Mouse (Mus musculus): ENCODE results near the gene Pak6. TPM values are rescaled to one million over a fixed set of nuclear protein-coding genes. Genes with fewer than 3 reads are reported as not detected.
A peak's percentile ranks its signal among the peaks of the same experiment; 100 is the strongest.

Pak6 gene
- 8.3 and 8.6 TPM in 2 replicates for polyA plus RNA-seq (2014; fragmentation: Nextera tagmentation; extraction: Ambion mirVana)

DNA sequence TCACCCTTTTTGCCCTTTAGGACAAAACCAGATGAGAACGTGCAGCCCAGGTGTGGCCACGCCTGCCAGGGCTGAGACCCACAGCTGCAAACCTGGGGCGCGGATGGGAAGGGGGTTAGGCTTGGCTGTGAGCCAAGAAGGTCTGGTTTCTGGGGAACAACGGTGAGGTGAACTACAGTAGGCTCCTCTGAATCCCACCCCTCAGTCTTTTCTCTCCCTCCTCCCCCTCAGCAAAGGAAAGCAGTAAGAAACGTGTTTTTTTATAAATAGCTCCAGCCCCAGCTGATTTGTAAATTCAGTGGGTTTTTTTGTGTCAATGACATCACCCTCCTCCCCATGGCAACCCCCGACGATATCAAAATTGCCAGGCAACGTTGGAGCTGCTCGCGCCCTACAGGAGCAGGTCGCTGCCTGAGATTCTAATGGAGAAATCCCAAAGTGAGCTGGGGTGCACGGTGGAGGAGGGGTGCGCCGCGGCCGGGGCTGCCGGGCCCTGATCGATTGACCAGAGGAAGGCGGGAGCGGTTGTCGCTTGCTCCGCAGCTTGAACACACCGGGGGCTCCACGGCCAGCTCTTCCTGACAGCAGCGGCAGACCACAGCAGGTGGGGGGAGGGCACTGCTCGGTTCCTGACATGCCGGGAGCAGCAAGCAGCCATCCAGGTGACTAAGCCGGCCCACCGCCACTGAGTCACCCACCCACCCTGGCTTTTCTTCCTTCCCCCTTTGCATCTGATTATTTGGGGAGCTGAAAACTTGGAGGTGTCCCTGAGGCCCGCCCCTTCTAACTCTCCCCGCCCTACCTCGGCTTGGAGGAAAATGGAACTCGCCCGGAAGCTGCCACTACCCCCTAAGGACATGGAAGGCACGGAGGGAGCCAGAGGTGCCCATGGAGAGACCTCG is at the start of gene Pak6:
Gene Pak6, plus strand, starts transcription at position 402 of the 902 bp plus-strand sequence.
- Histone ChIP-seq H3K9me3 (ENCODE audit: control insufficient read depth, low read length) (no peaks in the 10 kb centered on the region), H3K4me1 (ENCODE audit: control insufficient read depth in 2 of 2, insufficient read depth in 2 of 2, low read length in 2 of 2) (peaks cover 52 to 65% of the 10 kb centered on the region in 2 experiments), H3K4me2 (ENCODE audit: low read length) (peak within 1 kb of the TSS; percentile 80), H3K36me3 (ENCODE audit: control insufficient read depth, insufficient read depth, low read length) (no peaks in the 10 kb centered on the region), H3K4me3 (ENCODE audit: control insufficient read depth in 1 of 2, insufficient read depth in 1 of 2, low read depth in 1 of 2, low read length in 2 of 2) (peak within 1 kb of the TSS; percentile 50 to 60), H3K27me3 (ENCODE audit: control insufficient read depth, insufficient read depth, low read length) (no peaks in the 10 kb centered on the region), H3K27ac (replicated peaks in 1 of 2; ENCODE audit: control insufficient read depth in 1 of 2, insufficient read depth in 1 of 2, low read depth in 2 of 2, low read length in 2 of 2) (peak within 1 kb of the TSS in 1 of 2 experiments; percentile 56; a peak in 2 of 4 replicates), H3K9ac (ENCODE audit: low read length) (peak within 1 kb of the TSS; percentile 73)
- WGBS = 2% methylated on average over 37 of the region's 37 CpGs
- no peak; the same call in 1 of the 2 replicates for ATAC-seq (ENCODE audit: insufficient number of reproducible peaks, insufficient read depth, low FRiP score, low read depth)

DNA sequence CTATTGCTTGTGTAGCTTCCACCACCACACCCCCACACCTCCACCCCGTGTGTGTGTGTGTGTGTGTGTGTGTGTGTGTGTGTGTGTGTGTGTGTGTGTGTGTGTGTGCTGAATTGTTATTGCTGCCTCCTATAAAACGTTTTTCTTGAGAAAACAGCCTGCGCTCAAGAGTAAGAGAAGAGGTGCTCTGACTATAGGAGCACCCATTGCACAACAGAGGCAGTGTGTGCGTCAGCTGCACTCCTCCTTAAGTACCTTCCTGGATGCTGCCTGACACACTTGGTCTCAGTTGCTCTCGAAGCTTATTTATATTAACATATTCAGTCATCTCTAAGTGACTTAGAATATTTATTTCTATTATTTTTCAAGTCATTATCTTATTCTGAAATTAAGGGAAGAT is 45.1 kb upstream of the Pak6 start:
- Histone ChIP-seq H3K4me2 (ENCODE audit: low read length) (no peak overlapping the region), H3K27ac (replicated peaks in 1 of 2; ENCODE audit: control insufficient read depth in 1 of 2, insufficient read depth in 1 of 2, low read depth in 2 of 2, low read length in 2 of 2) (no peak overlapping the region), H3K36me3 (ENCODE audit: control insufficient read depth, insufficient read depth, low read length) (peaks cover 100% of the 10 kb centered on the region), H3K9ac (ENCODE audit: low read length) (no peak overlapping the region), H3K4me3 (ENCODE audit: control insufficient read depth in 1 of 2, insufficient read depth in 1 of 2, low read depth in 1 of 2, low read length in 2 of 2) (no peak overlapping the region), H3K27me3 (ENCODE audit: control insufficient read depth, insufficient read depth, low read length) (no peaks in the 10 kb centered on the region), H3K9me3 (ENCODE audit: control insufficient read depth, low read length) (no peaks in the 10 kb centered on the region), H3K4me1 (ENCODE audit: control insufficient read depth in 2 of 2, insufficient read depth in 2 of 2, low read length in 2 of 2) (no peaks in the 10 kb centered on the region)
- no peak for ATAC-seq (ENCODE audit: insufficient number of reproducible peaks, insufficient read depth, low FRiP score, low read depth)
- 86% methylated on average over 5 of the region's 5 CpGs for WGBS

- Histone ChIP-seq H3K4me2 (ENCODE audit: low read length) (no peak overlapping the region), H3K27me3 (ENCODE audit: control insufficient read depth, insufficient read depth, low read length) (no peaks in the 10 kb centered on the region), H3K36me3 (ENCODE audit: control insufficient read depth, insufficient read depth, low read length) (peaks cover 99% of the 10 kb centered on the region), H3K27ac (replicated peaks in 1 of 2; ENCODE audit: control insufficient read depth in 1 of 2, insufficient read depth in 1 of 2, low read depth in 2 of 2, low read length in 2 of 2) (no peak overlapping the region), H3K9ac (ENCODE audit: low read length) (no peak overlapping the region), H3K4me3 (ENCODE audit: control insufficient read depth in 1 of 2, insufficient read depth in 1 of 2, low read depth in 1 of 2, low read length in 2 of 2) (no peak overlapping the region), H3K4me1 (ENCODE audit: control insufficient read depth in 2 of 2, insufficient read depth in 2 of 2, low read length in 2 of 2) (no peaks in the 10 kb centered on the region), H3K9me3 (ENCODE audit: control insufficient read depth, low read length) (no peaks in the 10 kb centered on the region)
- ATAC-seq (ENCODE audit: insufficient number of reproducible peaks, insufficient read depth, low FRiP score, low read depth) = no peak
- WGBS = 74% methylated on average over 2 of the region's 2 CpGs
Observed at GRCm38 (mm10) chr2:118620101-118620500, 43.0 kb upstream of the Pak6 start.

GRCm38 (mm10) chr2:118620608-118621007 is 42.5 kb upstream of the Pak6 start:
- Histone ChIP-seq H3K4me3 (ENCODE audit: control insufficient read depth in 1 of 2, insufficient read depth in 1 of 2, low read depth in 1 of 2, low read length in 2 of 2) (no peak overlapping the region), H3K4me2 (ENCODE audit: low read length) (no peak overlapping the region), H3K9ac (ENCODE audit: low read length) (no peak overlapping the region), H3K4me1 (ENCODE audit: control insufficient read depth in 2 of 2, insufficient read depth in 2 of 2, low read length in 2 of 2) (no peaks in the 10 kb centered on the region), H3K9me3 (ENCODE audit: control insufficient read depth, low read length) (no peaks in the 10 kb centered on the region), H3K27ac (replicated peaks in 1 of 2; ENCODE audit: control insufficient read depth in 1 of 2, insufficient read depth in 1 of 2, low read depth in 2 of 2, low read length in 2 of 2) (no peak overlapping the region), H3K36me3 (ENCODE audit: control insufficient read depth, insufficient read depth, low read length) (peaks cover 98% of the 10 kb centered on the region), H3K27me3 (ENCODE audit: control insufficient read depth, insufficient read depth, low read length) (no peaks in the 10 kb centered on the region)
- WGBS = 89% methylated on average over 8 of the region's 8 CpGs
- no peak for ATAC-seq (ENCODE audit: insufficient number of reproducible peaks, insufficient read depth, low FRiP score, low read depth)

GRCm38 (mm10) chr2:118629276-118629675 is 33.8 kb upstream of the Pak6 start:
- no peaks in the 10 kb centered on the region; a peak in 1 of 4 replicates for H3K4me1 ChIP-seq (ENCODE audit: control insufficient read depth in 2 of 2, insufficient read depth in 2 of 2, low read length in 2 of 2)
- H3K36me3 ChIP-seq (ENCODE audit: control insufficient read depth, insufficient read depth, low read length) = peaks cover 95% of the 10 kb centered on the region
- no peak overlapping the region for H3K9ac ChIP-seq (ENCODE audit: low read length)
- H3K27ac ChIP-seq (replicated peaks in 1 of 2; ENCODE audit: control insufficient read depth in 1 of 2, insufficient read depth in 1 of 2, low read depth in 2 of 2, low read length in 2 of 2) = no peak overlapping the region
- no peak for ATAC-seq (ENCODE audit: insufficient number of reproducible peaks, insufficient read depth, low FRiP score, low read depth)
- no peaks in the 10 kb centered on the region for H3K9me3 ChIP-seq (ENCODE audit: control insufficient read depth, low read length)
- no peaks in the 10 kb centered on the region for H3K27me3 ChIP-seq (ENCODE audit: control insufficient read depth, insufficient read depth, low read length)
- WGBS = 96% methylated on average over 6 of the region's 6 CpGs
- no peak overlapping the region for H3K4me3 ChIP-seq (ENCODE audit: control insufficient read depth in 1 of 2, insufficient read depth in 1 of 2, low read depth in 1 of 2, low read length in 2 of 2)
- H3K4me2 ChIP-seq (ENCODE audit: low read length) = no peak overlapping the region

DNA sequence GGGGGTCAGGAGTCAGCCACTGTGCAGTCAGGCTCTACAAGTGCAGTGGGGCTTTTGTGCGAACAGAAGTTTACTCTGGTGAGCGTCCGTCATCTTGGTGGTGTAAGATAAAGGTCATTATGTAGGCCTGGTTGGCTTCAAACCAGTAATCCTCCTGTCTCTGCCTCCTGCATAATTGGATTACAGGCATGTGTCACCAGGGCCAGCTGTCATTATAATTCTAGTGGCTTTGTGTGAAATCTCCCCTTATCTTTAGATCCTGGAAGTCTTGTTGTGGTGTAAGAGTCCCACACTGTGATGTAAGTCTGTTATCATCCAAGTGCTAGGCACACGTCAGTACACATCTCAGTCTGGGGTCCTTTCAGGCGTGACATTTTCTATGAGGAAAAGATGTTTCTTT is 29.7 kb upstream of the Pak6 start:
- WGBS = 36% methylated on average over 5 of the region's 5 CpGs
- H3K4me3 ChIP-seq (ENCODE audit: control insufficient read depth in 1 of 2, insufficient read depth in 1 of 2, low read depth in 1 of 2, low read length in 2 of 2) = no peak overlapping the region
- no peaks in the 10 kb centered on the region for H3K9me3 ChIP-seq (ENCODE audit: control insufficient read depth, low read length)
- no peaks in the 10 kb centered on the region; a peak in 1 of 4 replicates for H3K4me1 ChIP-seq (ENCODE audit: control insufficient read depth in 2 of 2, insufficient read depth in 2 of 2, low read length in 2 of 2)
- no peak overlapping the region for H3K27ac ChIP-seq (replicated peaks in 1 of 2; ENCODE audit: control insufficient read depth in 1 of 2, insufficient read depth in 1 of 2, low read depth in 2 of 2, low read length in 2 of 2)
- H3K27me3 ChIP-seq (ENCODE audit: control insufficient read depth, insufficient read depth, low read length) = no peaks in the 10 kb centered on the region
- no peak overlapping the region for H3K4me2 ChIP-seq (ENCODE audit: low read length)
- peaks cover 99% of the 10 kb centered on the region for H3K36me3 ChIP-seq (ENCODE audit: control insufficient read depth, insufficient read depth, low read length)
- no peak overlapping the region for H3K9ac ChIP-seq (ENCODE audit: low read length)
- ATAC-seq (ENCODE audit: insufficient number of reproducible peaks, insufficient read depth, low FRiP score, low read depth) = no peak

- Histone ChIP-seq H3K9me3 (ENCODE audit: control insufficient read depth, low read length) (no peaks in the 10 kb centered on the region), H3K9ac (ENCODE audit: low read length) (no peak overlapping the region), H3K4me1 (ENCODE audit: control insufficient read depth in 2 of 2, insufficient read depth in 2 of 2, low read length in 2 of 2) (peaks cover 0 to 10% of the 10 kb centered on the region in 2 experiments; a peak in 3 of 4 replicates), H3K27me3 (ENCODE audit: control insufficient read depth, insufficient read depth, low read length) (no peaks in the 10 kb centered on the region), H3K4me2 (ENCODE audit: low read length) (no peak overlapping the region), H3K27ac (replicated peaks in 1 of 2; ENCODE audit: control insufficient read depth in 1 of 2, insufficient read depth in 1 of 2, low read depth in 2 of 2, low read length in 2 of 2) (no peak overlapping the region), H3K4me3 (ENCODE audit: control insufficient read depth in 1 of 2, insufficient read depth in 1 of 2, low read depth in 1 of 2, low read length in 2 of 2) (no peak overlapping the region), H3K36me3 (ENCODE audit: control insufficient read depth, insufficient read depth, low read length) (peaks cover 100% of the 10 kb centered on the region)
- no peak for ATAC-seq (ENCODE audit: insufficient number of reproducible peaks, insufficient read depth, low FRiP score, low read depth)
- WGBS = 83% methylated on average over 5 of the region's 5 CpGs
Observed at GRCm38 (mm10) chr2:118637258-118637657, 25.8 kb upstream of the Pak6 start.

All from heart, embryonic 14.5 days (tissue).